Mouse (Mus musculus): ENCODE results near the gene Lep. TPM values are rescaled to one million over a fixed set of nuclear protein-coding genes. Genes with fewer than 3 reads are reported as not detected.

Gene Lep
- polyA plus RNA-seq, 1 experiment from 2014 or later: not detected

DNA sequence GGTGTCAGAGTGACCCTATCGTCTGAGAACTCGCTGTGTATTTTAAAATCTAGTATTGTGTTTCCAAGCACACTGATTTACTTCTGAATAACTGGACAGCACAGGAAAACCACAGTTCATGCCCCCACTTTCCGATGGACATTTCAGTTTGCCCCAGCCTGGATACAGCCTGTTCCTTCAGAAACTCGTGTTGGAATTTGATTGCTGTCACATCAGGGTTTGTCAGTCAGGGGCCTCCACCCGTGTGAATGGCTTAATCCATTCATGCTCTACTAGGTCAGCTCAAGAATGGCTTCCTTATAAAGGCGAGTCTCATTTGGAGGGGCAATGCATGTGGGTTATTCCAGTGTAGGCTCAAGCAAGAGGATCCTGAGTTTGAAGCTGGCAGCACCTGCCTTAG, 33.3 kb upstream of the Lep start:
- Histone ChIP-seq H3K27ac (no peak overlapping the region), H3K36me3 (replicated peaks) (no peaks in the 10 kb centered on the region), H3K4me3 (no peak overlapping the region), H3K4me2 (no peak overlapping the region), H3K4me1 (peaks cover 6% of the 10 kb centered on the region), H3K27me3 (replicated peaks) (peaks cover 5% of the 10 kb centered on the region), H3K9me3 (no peaks in the 10 kb centered on the region), H3K9ac (no peak overlapping the region)
- WGBS: 21% methylated on average over 6 of the region's 6 CpGs
- ATAC-seq (replicated peaks): no peak

DNA sequence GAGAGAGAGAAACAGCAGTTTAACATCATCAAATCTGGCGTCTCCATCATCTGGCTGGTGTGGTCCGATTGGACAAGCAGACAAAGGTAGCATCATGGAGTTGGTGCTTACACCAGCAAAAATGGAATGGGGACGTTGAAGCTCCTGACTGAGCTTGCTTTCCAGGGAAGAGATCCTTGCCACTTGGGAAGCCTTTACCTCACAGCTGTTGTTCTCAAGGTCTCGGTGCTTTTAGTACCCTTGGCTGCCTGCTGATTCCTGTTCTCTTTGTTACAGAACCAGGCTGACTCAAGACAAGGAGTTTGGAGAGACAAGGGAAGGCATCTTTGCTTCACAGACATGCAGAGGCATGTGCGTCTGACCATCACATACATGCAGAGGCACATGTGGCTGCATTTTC, 31.9 kb upstream of the Lep start:
- Histone ChIP-seq H3K9ac (no peak overlapping the region), H3K4me1 (peaks cover 8% of the 10 kb centered on the region), H3K4me3 (no peak overlapping the region), H3K9me3 (no peaks in the 10 kb centered on the region), H3K27ac (no peak overlapping the region), H3K4me2 (no peak overlapping the region), H3K36me3 (replicated peaks) (no peaks in the 10 kb centered on the region), H3K27me3 (replicated peaks) (peaks cover 5% of the 10 kb centered on the region)
- no peak for ATAC-seq (replicated peaks)
- WGBS: 64% methylated on average over 5 of the region's 5 CpGs

DNA sequence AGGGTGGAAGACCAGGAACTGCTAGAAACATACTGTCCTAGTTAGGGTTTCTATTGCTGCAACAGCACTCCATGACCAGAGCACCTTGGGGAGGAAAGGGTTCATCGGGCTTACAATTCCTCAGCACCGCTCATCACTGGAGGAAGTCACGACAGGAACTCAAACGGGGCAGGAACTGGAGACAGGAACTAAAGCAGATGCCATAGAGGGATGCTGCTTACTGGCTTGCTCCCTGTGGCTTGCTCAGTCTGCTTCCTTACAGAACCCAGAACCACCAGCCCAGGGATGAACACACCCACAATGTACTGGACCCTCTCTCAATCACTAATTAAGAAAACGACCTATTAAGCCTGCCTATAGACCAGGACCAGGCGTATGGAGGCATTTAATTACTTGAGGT, 30.5 kb upstream of the Lep start:
- Histone ChIP-seq H3K9ac (no peak overlapping the region), H3K27ac (no peak overlapping the region), H3K9me3 (no peaks in the 10 kb centered on the region), H3K36me3 (replicated peaks) (no peaks in the 10 kb centered on the region), H3K4me1 (peaks cover 12% of the 10 kb centered on the region; the same call in 1 of the 2 replicates), H3K4me2 (no peak overlapping the region), H3K27me3 (replicated peaks) (peaks cover 5% of the 10 kb centered on the region; the same call in 1 of the 2 replicates), H3K4me3 (no peak overlapping the region)
- no peak for ATAC-seq (replicated peaks)
- 86% methylated on average over 6 of the region's 6 CpGs for WGBS

DNA sequence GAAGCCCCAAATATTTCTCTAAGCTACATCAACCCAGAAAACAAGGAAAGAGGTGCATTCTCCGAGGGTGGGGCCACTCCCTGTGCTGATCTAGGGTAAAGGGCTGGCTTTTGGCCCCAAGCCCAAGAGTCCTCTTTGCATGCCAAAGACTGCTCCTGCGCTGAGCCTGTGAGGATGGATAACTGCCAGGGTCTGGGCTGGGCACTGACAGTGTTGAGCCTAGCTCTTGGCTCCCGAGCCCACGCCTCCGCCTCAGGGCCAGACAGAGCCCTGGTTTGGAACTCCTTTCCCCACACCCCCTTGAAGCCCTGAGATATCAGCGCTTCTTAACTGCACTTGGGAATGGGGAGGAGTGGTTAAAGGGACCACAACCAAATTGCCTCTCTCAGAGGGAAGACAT, 28.8 kb upstream of the Lep start:
- no peak overlapping the region for H3K9ac ChIP-seq
- no peaks in the 10 kb centered on the region for H3K27me3 ChIP-seq (replicated peaks)
- H3K27ac ChIP-seq: no peak overlapping the region
- no peak overlapping the region for H3K4me2 ChIP-seq
- H3K4me1 ChIP-seq: peaks cover 12% of the 10 kb centered on the region; the same call in 1 of the 2 replicates
- H3K36me3 ChIP-seq (replicated peaks): no peaks in the 10 kb centered on the region
- no peaks in the 10 kb centered on the region for H3K9me3 ChIP-seq
- H3K4me3 ChIP-seq: no peak overlapping the region
- 68% methylated on average over 6 of the region's 6 CpGs for WGBS
- ATAC-seq (replicated peaks): peak; percentile 15; the same call in 1 of the 2 replicates

DNA sequence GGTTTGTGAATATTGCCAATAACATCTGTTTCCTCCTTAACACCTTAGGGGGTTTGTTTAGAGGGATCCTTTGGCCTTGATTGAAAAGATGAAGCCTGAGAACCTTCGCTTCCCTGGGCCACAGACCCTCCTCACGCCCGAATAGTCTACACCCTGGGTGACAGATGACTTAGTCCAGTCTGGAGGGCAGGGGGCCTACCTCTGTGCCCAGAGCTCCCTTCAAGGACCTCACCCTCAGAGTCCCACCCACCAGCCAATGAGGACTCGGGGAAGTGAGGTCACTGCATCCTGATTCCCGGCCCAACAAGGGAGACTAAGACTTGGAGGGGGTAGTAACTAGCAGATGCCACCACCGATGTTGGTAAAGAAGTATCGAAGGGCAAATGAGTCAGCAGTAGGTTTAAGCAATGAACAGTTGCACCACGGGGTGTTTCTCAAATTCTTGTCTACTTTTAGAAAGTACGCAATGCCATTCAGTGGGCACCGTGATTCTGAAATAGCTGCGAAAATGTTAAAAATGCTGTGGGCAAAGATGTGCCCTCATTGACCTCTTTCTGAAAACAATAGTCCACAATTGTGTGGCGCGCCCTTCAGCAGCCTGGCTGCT, 28.2 kb upstream of the Lep start:
- Histone ChIP-seq H3K4me2 (no peak overlapping the region), H3K4me1 (peaks cover 15% of the 10 kb centered on the region; the same call in 1 of the 2 replicates), H3K36me3 (replicated peaks) (no peaks in the 10 kb centered on the region), H3K27me3 (replicated peaks) (no peaks in the 10 kb centered on the region), H3K9me3 (no peaks in the 10 kb centered on the region), H3K9ac (no peak overlapping the region), H3K27ac (no peak overlapping the region), H3K4me3 (no peak overlapping the region)
- WGBS: 90% methylated on average over 13 of the region's 13 CpGs
- ATAC-seq (replicated peaks): no peak

DNA sequence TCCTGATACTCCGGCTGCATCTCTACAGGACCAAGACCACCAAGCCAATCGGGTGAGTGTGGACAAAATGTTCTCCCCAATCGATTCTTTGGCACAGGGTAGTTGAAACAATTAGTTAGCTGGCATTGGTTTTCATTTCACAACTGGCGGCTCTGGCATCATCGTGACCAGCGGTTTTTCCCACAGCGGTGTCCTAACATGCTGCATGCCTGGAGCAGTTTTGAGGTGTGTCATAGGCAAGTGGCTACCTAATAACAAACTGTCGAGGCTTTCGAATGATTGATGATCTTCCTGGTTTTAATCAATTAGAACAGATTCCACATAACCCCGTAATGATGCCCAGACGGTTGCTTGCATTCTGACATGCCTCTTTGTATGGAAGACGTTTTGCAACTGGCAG, 27.6 kb upstream of the Lep start:
- ATAC-seq (replicated peaks): no peak
- Histone ChIP-seq H3K4me3 (no peak overlapping the region), H3K4me1 (peaks cover 15% of the 10 kb centered on the region; the same call in 1 of the 2 replicates), H3K4me2 (no peak overlapping the region), H3K27ac (no peak overlapping the region), H3K36me3 (replicated peaks) (no peaks in the 10 kb centered on the region), H3K27me3 (replicated peaks) (no peaks in the 10 kb centered on the region), H3K9ac (no peak overlapping the region), H3K9me3 (no peaks in the 10 kb centered on the region)
- WGBS: 89% methylated on average over 12 of the region's 12 CpGs

DNA sequence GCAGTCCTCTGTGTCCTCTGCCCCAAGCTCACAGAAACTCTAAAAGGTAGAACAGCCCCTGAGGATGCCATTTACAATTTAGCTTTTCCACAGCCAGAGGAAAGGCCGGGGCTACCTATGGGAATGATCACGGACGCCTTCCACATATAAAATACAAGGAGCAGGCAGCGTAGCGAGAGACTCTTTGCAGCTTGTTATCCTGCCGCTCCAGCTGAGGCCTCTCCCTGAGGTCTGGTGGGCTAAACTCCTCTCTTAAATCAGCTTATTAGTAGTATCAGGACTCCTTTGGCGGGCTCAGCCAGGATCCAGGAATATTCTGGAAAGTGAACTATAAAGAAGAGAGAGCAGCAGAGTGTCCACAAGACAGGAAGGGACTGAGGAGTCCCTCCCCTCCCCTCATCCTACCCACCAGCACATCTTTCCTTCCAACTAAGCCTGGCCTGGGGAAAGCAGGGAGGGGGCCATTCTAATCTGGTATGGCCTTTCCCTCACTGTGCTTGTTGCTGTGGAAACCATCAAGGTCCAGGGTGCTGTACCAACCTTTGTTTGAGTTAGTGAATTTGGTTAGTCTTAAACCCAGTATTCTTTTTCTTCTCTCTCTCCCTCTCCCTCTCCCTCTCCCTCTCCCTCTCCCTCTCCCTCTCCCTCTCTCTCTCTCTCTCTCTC, 25.9 kb upstream of the Lep start:
- peak overlapping the region; percentile 56 for H3K27ac ChIP-seq
- peak; percentile 74 for ATAC-seq (replicated peaks)

DNA sequence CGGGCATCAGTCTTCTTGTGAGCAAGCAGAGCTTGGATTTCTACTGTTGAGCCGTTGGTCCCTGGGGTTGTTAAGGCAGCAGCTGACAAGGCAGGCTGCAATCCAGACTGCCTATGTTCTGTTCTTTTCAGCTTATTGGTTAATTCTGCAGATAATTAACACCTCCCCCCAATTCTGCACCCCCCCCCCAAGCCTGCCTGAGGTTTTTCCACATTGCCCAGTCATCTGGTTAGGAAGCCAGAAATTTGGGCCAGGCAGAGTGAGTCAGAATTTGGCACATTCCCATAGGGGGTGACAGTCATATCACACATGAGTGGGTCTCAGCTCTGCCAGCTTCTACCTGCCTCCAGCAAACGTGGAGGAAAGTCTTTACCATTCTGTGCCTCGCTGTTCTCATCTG, 23.3 kb upstream of the Lep start:
- Histone ChIP-seq H3K27ac (no peak overlapping the region), H3K4me2 (no peak overlapping the region), H3K4me3 (no peak overlapping the region), H3K36me3 (replicated peaks) (no peaks in the 10 kb centered on the region), H3K9ac (no peak overlapping the region), H3K27me3 (replicated peaks) (no peaks in the 10 kb centered on the region), H3K4me1 (peaks cover 15% of the 10 kb centered on the region; the same call in 1 of the 2 replicates), H3K9me3 (no peaks in the 10 kb centered on the region)
- ATAC-seq (replicated peaks): no peak
- 43% methylated on average over 4 of the region's 4 CpGs for WGBS

More for the DNA sequence above, 25.9 kb upstream of the Lep start:
- Histone ChIP-seq H3K9ac (no peak overlapping the region), H3K4me3 (no peak overlapping the region), H3K9me3 (no peaks in the 10 kb centered on the region), H3K36me3 (replicated peaks) (no peaks in the 10 kb centered on the region), H3K27me3 (replicated peaks) (no peaks in the 10 kb centered on the region), H3K4me1 (peaks cover 15% of the 10 kb centered on the region; the same call in 1 of the 2 replicates), H3K4me2 (no peak overlapping the region)
- 38% methylated on average over 7 of the region's 7 CpGs for WGBS

DNA sequence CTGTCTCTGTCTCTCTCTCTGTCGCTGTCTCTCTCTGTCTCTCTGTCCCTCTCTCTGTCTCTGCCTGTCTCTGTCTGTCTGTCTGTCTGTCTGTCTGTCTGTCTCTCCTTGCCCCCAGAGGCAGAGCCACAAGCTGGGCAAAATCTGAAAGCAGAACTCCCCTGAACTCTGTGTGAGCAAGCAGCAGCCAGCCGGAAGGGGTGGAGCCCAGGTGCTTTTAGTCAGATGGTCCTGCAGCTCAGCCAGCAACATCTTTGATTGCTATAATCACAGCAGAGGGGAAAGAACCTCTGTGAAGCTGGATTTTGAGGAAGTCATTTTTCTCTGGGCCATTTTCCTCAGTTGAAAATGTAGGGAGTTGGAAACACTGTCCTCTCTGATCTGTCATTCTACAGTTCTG, 19.8 kb upstream of the Lep start:
- Histone ChIP-seq H3K4me3 (no peak overlapping the region), H3K9ac (no peak overlapping the region), H3K27me3 (replicated peaks) (no peaks in the 10 kb centered on the region), H3K27ac (no peak overlapping the region), H3K36me3 (replicated peaks) (no peaks in the 10 kb centered on the region), H3K9me3 (no peaks in the 10 kb centered on the region), H3K4me1 (0 out of 2 replicates have a peak, but pooled peaks cover 3% of the 10 kb centered on the region), H3K4me2 (no peak overlapping the region)
- WGBS: 89% methylated on average over 2 of the region's 2 CpGs
- no peak for ATAC-seq (replicated peaks)

DNA sequence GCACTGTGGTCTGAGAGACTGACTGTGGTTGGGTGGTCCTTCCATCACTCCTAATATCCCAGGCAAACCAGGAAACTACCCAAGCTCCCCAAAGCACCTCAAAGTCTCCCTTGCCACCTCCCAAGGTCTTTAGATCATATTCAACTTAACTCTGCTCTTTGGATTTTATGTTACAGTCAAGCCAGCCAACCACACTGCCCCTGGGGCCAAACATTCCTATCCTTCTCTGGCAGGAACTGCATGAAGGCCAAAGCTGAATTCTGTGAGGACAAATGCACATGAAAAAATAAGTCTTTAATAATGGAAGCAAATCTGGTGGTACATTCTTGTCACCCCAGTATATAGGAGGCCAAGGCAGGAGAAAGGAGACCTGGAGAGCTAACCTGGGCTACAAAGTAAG, 16.0 kb upstream of the Lep start:
- Histone ChIP-seq H3K4me2 (no peak overlapping the region), H3K36me3 (replicated peaks) (no peaks in the 10 kb centered on the region), H3K9me3 (no peaks in the 10 kb centered on the region), H3K27me3 (replicated peaks) (no peaks in the 10 kb centered on the region), H3K9ac (no peak overlapping the region), H3K4me1 (no peaks in the 10 kb centered on the region), H3K27ac (no peak overlapping the region), H3K4me3 (no peak overlapping the region)
- no peak for ATAC-seq (replicated peaks)

DNA sequence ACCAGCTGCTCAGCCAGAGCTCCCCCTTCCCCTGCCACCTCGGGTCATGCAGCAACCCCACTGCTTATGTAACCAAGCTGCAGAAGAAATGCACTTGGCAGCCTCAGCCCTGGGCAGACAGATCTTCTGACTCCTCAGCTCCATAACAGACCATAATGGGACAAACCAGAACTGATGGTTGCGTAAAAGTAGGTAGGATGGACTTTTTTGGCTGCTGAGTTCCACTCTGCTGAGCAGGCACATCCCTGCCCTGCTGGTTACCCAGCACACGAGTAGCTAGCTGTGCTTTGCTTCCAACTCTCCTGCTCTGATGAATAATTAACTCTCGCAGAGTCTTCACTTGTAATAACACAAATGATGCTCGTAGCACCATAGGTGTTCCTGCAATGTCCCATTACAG, 10.1 kb upstream of the Lep start:
- no peak overlapping the region for H3K4me3 ChIP-seq
- H3K9ac ChIP-seq: no peak overlapping the region
- ATAC-seq (replicated peaks): no peak
- no peaks in the 10 kb centered on the region for H3K36me3 ChIP-seq (replicated peaks)
- H3K4me1 ChIP-seq: peaks cover 12% of the 10 kb centered on the region
- no peak overlapping the region for H3K4me2 ChIP-seq
- WGBS: 63% methylated on average over 5 of the region's 5 CpGs
- no peak overlapping the region for H3K27ac ChIP-seq
- no peaks in the 10 kb centered on the region for H3K27me3 ChIP-seq (replicated peaks)
- H3K9me3 ChIP-seq: no peaks in the 10 kb centered on the region

DNA sequence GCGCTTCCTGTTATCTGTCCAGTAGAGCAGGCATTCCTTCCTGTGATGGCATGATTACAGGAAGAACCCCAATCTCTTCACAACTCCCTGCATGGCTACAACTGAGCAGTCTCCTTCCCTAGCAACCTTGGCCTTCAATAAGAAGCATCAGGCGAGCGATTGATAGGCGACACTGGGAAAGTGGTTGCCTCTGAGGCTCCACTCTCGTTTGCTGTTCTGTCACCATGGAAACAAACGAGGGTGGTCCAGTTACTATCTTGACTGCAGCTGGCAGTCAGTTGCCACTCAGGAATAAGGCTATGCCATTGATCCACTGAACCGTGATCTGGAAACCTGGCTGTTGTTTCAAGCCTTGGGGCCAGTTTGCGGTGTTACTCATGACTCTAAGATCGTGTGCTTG, 7.8 kb upstream of the Lep start:
- Histone ChIP-seq H3K9ac (no peak overlapping the region), H3K4me2 (no peak overlapping the region), H3K27me3 (replicated peaks) (no peaks in the 10 kb centered on the region), H3K36me3 (replicated peaks) (no peaks in the 10 kb centered on the region), H3K27ac (peak overlapping the region; percentile 43; the same call in 1 of the 2 replicates), H3K4me3 (no peak overlapping the region), H3K4me1 (peaks cover 12% of the 10 kb centered on the region), H3K9me3 (no peaks in the 10 kb centered on the region)
- peak; percentile 61 for ATAC-seq (replicated peaks)
- 50% methylated on average over 9 of the region's 9 CpGs for WGBS

DNA sequence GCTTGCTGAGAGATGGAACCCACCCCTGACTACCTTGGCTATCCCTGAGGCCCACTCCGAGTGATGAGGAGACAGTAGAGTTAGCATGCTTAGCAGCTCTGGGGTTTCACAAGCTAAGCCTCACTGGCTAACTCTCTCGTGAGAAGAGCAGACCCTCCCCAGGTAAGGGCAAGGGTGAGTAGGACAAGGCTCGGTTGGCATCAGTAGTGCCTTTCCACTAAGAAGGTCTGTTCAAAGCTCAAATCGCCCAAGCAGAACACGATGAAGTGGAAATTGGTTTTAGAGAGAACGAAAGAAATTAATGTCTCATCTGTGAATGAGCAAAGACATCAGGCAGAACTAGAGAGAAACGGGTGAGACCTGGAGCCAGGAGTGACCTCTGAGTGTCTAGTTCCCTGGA, 6.8 kb upstream of the Lep start:
- H3K4me3 ChIP-seq: no peak overlapping the region
- H3K27ac ChIP-seq: no peak overlapping the region
- no peak for ATAC-seq (replicated peaks)
- H3K9ac ChIP-seq: no peak overlapping the region
- H3K9me3 ChIP-seq: no peaks in the 10 kb centered on the region
- H3K27me3 ChIP-seq (replicated peaks): no peaks in the 10 kb centered on the region
- H3K36me3 ChIP-seq (replicated peaks): no peaks in the 10 kb centered on the region
- H3K4me2 ChIP-seq: no peak overlapping the region
- WGBS: 81% methylated on average over 7 of the region's 7 CpGs
- peaks cover 12% of the 10 kb centered on the region for H3K4me1 ChIP-seq
